Mouse (Mus musculus): ENCODE data around the gene Stxbp6.
"Not testable (repeated sequence)": the region's sequence is repeated elsewhere in the genome, so short reads cannot be mapped to it uniquely, and the experiment has no call there.

Stxbp6 gene

GRCm38 (mm10) chr12:45053319-45053718 lies 21.2 kb downstream of the Stxbp6 start:
- no peak for DNase-seq

GRCm38 (mm10) chr12:45052860-45053259 lies 21.6 kb downstream of the Stxbp6 start:
- DNase-seq: no peak

GRCm38 (mm10) chr12:45049894-45050293 lies 24.6 kb downstream of the Stxbp6 start:
- DNase-seq: no peak

- not testable (repeated sequence) for DNase-seq
Observed at GRCm38 (mm10) chr12:45047711-45048110, 26.8 kb downstream of the Stxbp6 start.

- no peak for DNase-seq
Observed at GRCm38 (mm10) chr12:45047172-45047571, 27.3 kb downstream of the Stxbp6 start.

GRCm38 (mm10) chr12:45044581-45044980 lies 29.9 kb downstream of the Stxbp6 start:
- no peak for DNase-seq

GRCm38 (mm10) chr12:45042591-45043091 lies 31.9 kb downstream of the Stxbp6 start:
- peak; percentile 24 for DNase-seq

GRCm38 (mm10) chr12:45037496-45037895 lies 37.0 kb downstream of the Stxbp6 start:
- DNase-seq: no peak

GRCm38 (mm10) chr12:45037091-45037490 lies 37.4 kb downstream of the Stxbp6 start:
- DNase-seq: no peak

GRCm38 (mm10) chr12:45030681-45031080 lies 43.8 kb downstream of the Stxbp6 start:
- DNase-seq: no peak

GRCm38 (mm10) chr12:45026347-45026746 lies 48.2 kb downstream of the Stxbp6 start:
- DNase-seq: peak; percentile 28

GRCm38 (mm10) chr12:45020018-45020417 lies 54.5 kb downstream of the Stxbp6 start:
- no peak for DNase-seq

- DNase-seq: no peak
Observed at GRCm38 (mm10) chr12:45019059-45019822, 55.3 kb downstream of the Stxbp6 start.

GRCm38 (mm10) chr12:45013246-45013756 lies 61.2 kb downstream of the Stxbp6 start:
- peak; percentile 58 for DNase-seq

GRCm38 (mm10) chr12:45011436-45012089 lies 62.9 kb downstream of the Stxbp6 start:
- no peak for DNase-seq

- DNase-seq: no peak
Observed at GRCm38 (mm10) chr12:45011006-45011405, 63.5 kb downstream of the Stxbp6 start.

- no peak for DNase-seq
Observed at GRCm38 (mm10) chr12:45009984-45010611, 64.4 kb downstream of the Stxbp6 start.

- DNase-seq: no peak
Observed at GRCm38 (mm10) chr12:45006569-45006968, 67.9 kb downstream of the Stxbp6 start.

- no peak for DNase-seq
Observed at GRCm38 (mm10) chr12:45006049-45006448, 68.5 kb downstream of the Stxbp6 start.

- DNase-seq: no peak
Observed at GRCm38 (mm10) chr12:45001996-45002395, 72.5 kb downstream of the Stxbp6 start.

GRCm38 (mm10) chr12:44997422-44997821 lies 77.1 kb downstream of the Stxbp6 start:
- DNase-seq: no peak

GRCm38 (mm10) chr12:44996897-44997296 lies 77.6 kb downstream of the Stxbp6 start:
- no peak for DNase-seq

- DNase-seq: no peak
Observed at GRCm38 (mm10) chr12:44996274-44996673, 78.2 kb downstream of the Stxbp6 start.
